Mouse (Mus musculus) cerebral cortex, adult 2 months (tissue): Measurements from ENCODE around the gene Krcc1.

Source experiments
- WGBS: fragments of 180-500 bp; shearing (Covaris S2); methylation state at CpG from one replicate; pipeline ENCODE4 v1.1.7; 2018; 5-methylcytosine and 5-hydroxymethylcytosine counted together

The Krcc1 gene

DNA sequence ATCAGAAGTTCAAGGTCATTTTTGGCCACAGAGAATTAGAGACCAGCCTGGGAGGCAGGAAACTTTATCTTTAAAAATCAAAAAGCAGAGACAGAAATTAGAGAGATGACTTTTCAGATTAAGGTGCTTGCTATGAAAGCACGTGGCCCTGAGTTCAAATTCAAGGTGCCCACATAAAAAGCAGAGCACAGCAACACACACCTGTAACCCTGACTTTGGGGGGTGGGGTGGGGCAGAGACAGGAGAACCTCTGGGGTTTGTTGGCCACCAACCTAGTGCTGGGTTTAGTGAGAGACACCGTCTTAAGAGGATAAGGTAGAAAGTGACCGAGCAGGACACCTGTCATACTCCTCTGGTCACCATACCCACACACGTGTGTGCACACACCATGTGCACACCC, 60.0 kb downstream of the Krcc1 start:
- WGBS: 93% methylated on average over 2 of the region's 4 CpGs

DNA sequence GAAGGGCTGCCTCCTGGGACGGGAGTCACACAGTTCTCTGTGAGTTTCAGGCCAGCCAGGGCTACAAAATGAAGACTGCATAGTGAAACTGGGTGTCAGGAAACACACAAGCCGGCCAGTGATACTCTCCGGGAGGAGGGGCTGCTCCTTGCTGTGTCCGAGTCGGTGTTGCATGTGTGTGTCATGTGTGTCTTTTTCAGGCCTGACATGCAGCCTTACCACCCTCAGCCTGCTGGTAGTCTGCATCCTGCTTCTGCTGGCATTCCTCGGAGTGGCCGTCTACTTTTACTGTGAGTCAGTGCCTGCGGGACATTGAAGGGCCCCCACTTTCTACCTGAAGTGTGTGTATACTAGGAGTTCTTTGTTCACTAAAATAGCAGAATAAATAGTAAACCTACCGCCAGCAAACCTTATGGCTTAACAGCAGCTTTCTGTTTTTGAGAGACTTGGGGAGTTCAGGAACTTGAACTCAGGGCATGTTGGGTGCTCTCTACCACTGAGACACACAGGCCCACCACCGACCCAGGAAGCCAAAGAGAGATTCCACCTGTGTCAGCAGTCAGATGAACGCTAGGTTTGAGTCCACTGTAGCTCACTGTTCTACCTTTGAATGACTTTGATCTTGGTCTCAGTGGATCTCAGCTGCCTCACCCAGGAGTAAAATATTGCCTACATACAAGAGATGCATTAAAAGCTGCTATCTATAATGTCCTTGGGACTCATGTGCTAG, 60.9 kb downstream of the Krcc1 start:
- WGBS: 85% methylated on average over 11 of the region's 11 CpGs

DNA sequence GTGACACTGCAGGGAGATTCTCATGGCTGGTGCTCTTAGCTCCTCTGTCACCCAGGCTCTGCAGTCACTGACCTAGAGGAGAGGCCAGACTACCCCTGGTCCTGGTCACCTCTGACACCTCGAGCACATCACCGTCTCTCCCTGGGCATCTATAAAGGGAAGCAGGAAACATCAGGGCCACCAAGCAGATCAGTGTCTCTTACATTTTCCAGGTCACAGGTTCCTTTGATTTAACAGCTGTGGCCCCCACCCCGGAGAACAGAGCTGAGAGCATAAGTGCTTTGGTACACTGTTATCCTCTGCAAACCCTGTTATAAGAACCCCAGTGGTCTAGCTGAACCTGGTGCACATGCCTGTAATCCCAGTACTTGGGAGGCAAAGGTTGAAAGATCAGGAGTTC, 61.6 kb downstream of the Krcc1 start:
- 82% methylated on average over 3 of the region's 3 CpGs for WGBS

DNA sequence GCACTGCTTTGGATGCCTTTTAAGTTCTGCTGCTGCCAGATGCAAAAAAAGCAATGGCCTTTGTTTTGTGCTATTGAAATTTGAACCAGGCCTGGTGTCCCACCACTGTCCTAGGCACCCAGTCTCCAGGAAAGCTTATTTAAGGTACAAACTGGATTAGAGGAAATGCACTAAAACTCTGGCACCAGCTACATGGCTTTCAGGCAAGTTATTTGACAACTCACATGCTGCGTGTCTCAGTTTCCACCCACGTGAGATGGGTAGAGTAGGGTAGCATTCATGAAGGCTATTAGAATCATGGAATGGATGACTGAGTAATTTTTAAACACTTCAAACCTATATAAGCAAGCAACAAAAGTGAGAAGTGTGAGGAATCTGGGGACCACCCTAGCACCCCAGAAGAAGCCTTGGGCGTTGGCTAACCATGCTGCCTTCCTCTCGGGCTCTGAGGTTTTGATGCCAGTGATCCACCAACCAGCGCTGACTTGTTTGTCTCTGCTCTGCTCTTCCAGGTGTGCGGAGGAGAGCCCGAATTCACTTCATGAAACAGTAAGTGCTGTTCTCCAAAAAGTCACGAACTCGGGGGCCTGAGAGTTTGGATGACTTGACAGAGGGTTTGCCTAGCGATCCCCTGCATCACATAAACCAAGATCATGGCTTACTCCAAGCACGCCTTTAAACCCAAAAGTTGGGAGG, 62.2 kb downstream of the Krcc1 start:
- 87% methylated on average over 11 of the region's 11 CpGs for WGBS
